Mouse (Mus musculus): ENCODE results near the gene Gm20388. TPM values are rescaled to one million over a fixed set of nuclear protein-coding genes. Genes with fewer than 3 reads are reported as not detected.

The Gm20388 gene
- total and polyA plus RNA-seq, 3 experiments: 0.02 to 0.05 TPM; not detected in 1

- Histone ChIP-seq H3K27me3 (ENCODE audit: insufficient read depth, low read length) (peaks cover 2% of the 10 kb centered on the region; the same call in 1 of the 2 replicates), H3K4me3 (ENCODE audit: low read depth, low read length) (no peak overlapping the region), H3K36me3 (replicated peaks) (no peaks in the 10 kb centered on the region), H3K4me1 (ENCODE audit: insufficient read depth, low read depth, low read length) (no peaks in the 10 kb centered on the region), H3K9me3 (replicated peaks) (peaks cover 24% of the 10 kb centered on the region)
- no peak for ATAC-seq (ENCODE audit: extremely low read depth, insufficient number of reproducible peaks, low FRiP score, poor library complexity, severe bottlenecking)
- TF ChIP-seq CTCF (IDR thresholded peaks at IDR 0.05; ENCODE audit: low read depth, low read length) (no peak), TAL1 (conservative IDR thresholded peaks at IDR 0.05; ENCODE audit: low read depth, low read length) (no peak), POLR2AphosphoS5 (IDR thresholded peaks at IDR 0.05; ENCODE audit: insufficient replicate concordance, low read depth, low read length) (no peak), GATA1 (IDR thresholded peaks at IDR 0.05; ENCODE audit: borderline replicate concordance, low read length) (no peak), GATA2 (IDR thresholded peaks at IDR 0.05; ENCODE audit: borderline replicate concordance, low read depth, low read length) (no peak)
- DNase-seq (ENCODE audit: low spot score): no peak
Observed at GRCm38 (mm10) chr8:121723846-121724245, 1813.2 kb downstream of the Gm20388 start.

GRCm38 (mm10) chr8:121727164-121727563, 1816.5 kb downstream of the Gm20388 start:
- no peak for TF ChIP-seq GATA2 (IDR thresholded peaks at IDR 0.05; ENCODE audit: borderline replicate concordance, low read depth, low read length)
- no peak for TF ChIP-seq TAL1 (conservative IDR thresholded peaks at IDR 0.05; ENCODE audit: low read depth, low read length)
- TF ChIP-seq CTCF (IDR thresholded peaks at IDR 0.05; ENCODE audit: low read depth, low read length): no peak
- no peak for TF ChIP-seq POLR2AphosphoS5 (IDR thresholded peaks at IDR 0.05; ENCODE audit: insufficient replicate concordance, low read depth, low read length)
- TF ChIP-seq GATA1 (IDR thresholded peaks at IDR 0.05; ENCODE audit: borderline replicate concordance, low read length): no peak
- Histone ChIP-seq H3K36me3 (replicated peaks) (no peaks in the 10 kb centered on the region), H3K27me3 (ENCODE audit: insufficient read depth, low read length) (peaks cover 2% of the 10 kb centered on the region; the same call in 1 of the 2 replicates), H3K4me1 (ENCODE audit: insufficient read depth, low read depth, low read length) (no peaks in the 10 kb centered on the region), H3K9me3 (replicated peaks) (peaks cover 43% of the 10 kb centered on the region), H3K4me3 (ENCODE audit: low read depth, low read length) (no peak overlapping the region)
- no peak for ATAC-seq (ENCODE audit: extremely low read depth, insufficient number of reproducible peaks, low FRiP score, poor library complexity, severe bottlenecking)
- no peak for DNase-seq (ENCODE audit: low spot score)

GRCm38 (mm10) chr8:121729323-121729722, 1818.7 kb downstream of the Gm20388 start, which contains the start of gene Jph3:
Gene Jph3 (plus strand): TSS chr8:121729623.
- no peak for ATAC-seq (ENCODE audit: extremely low read depth, insufficient number of reproducible peaks, low FRiP score, poor library complexity, severe bottlenecking)
- Histone ChIP-seq H3K4me3 (ENCODE audit: low read depth, low read length) (no peak within 1 kb of the TSS), H3K27me3 (ENCODE audit: insufficient read depth, low read length) (peaks cover 2% of the 10 kb centered on the region; the same call in 1 of the 2 replicates), H3K36me3 (replicated peaks) (no peaks in the 10 kb centered on the region), H3K4me1 (ENCODE audit: insufficient read depth, low read depth, low read length) (no peaks in the 10 kb centered on the region), H3K9me3 (replicated peaks) (peaks cover 58% of the 10 kb centered on the region)
- no peak for TF ChIP-seq GATA2 (IDR thresholded peaks at IDR 0.05; ENCODE audit: borderline replicate concordance, low read depth, low read length)
- no peak for TF ChIP-seq CTCF (IDR thresholded peaks at IDR 0.05; ENCODE audit: low read depth, low read length)
- no peak for TF ChIP-seq TAL1 (conservative IDR thresholded peaks at IDR 0.05; ENCODE audit: low read depth, low read length)
- TF ChIP-seq POLR2AphosphoS5 (IDR thresholded peaks at IDR 0.05; ENCODE audit: insufficient replicate concordance, low read depth, low read length): no peak
- no peak for TF ChIP-seq GATA1 (IDR thresholded peaks at IDR 0.05; ENCODE audit: borderline replicate concordance, low read length)
- DNase-seq (ENCODE audit: low spot score): no peak

GRCm38 (mm10) chr8:121729754-121730153, 1819.1 kb downstream of the Gm20388 start:
- Histone ChIP-seq H3K27me3 (ENCODE audit: insufficient read depth, low read length) (peaks cover 2% of the 10 kb centered on the region; the same call in 1 of the 2 replicates), H3K4me1 (ENCODE audit: insufficient read depth, low read depth, low read length) (no peaks in the 10 kb centered on the region), H3K36me3 (replicated peaks) (no peaks in the 10 kb centered on the region), H3K9me3 (replicated peaks) (peaks cover 62% of the 10 kb centered on the region), H3K4me3 (ENCODE audit: low read depth, low read length) (no peak overlapping the region)
- no peak for TF ChIP-seq GATA2 (IDR thresholded peaks at IDR 0.05; ENCODE audit: borderline replicate concordance, low read depth, low read length)
- TF ChIP-seq GATA1 (IDR thresholded peaks at IDR 0.05; ENCODE audit: borderline replicate concordance, low read length): no peak
- no peak for TF ChIP-seq POLR2AphosphoS5 (IDR thresholded peaks at IDR 0.05; ENCODE audit: insufficient replicate concordance, low read depth, low read length)
- TF ChIP-seq TAL1 (conservative IDR thresholded peaks at IDR 0.05; ENCODE audit: low read depth, low read length): no peak
- no peak for TF ChIP-seq CTCF (IDR thresholded peaks at IDR 0.05; ENCODE audit: low read depth, low read length)
- ATAC-seq (ENCODE audit: extremely low read depth, insufficient number of reproducible peaks, low FRiP score, poor library complexity, severe bottlenecking) (no peak), DNase-seq (ENCODE audit: low spot score) (no peak)

- Histone ChIP-seq H3K9me3 (replicated peaks) (peaks cover 62% of the 10 kb centered on the region), H3K36me3 (replicated peaks) (no peaks in the 10 kb centered on the region), H3K4me1 (ENCODE audit: insufficient read depth, low read depth, low read length) (no peaks in the 10 kb centered on the region), H3K27me3 (ENCODE audit: insufficient read depth, low read length) (peaks cover 2% of the 10 kb centered on the region; the same call in 1 of the 2 replicates), H3K4me3 (ENCODE audit: low read depth, low read length) (no peak overlapping the region)
- ATAC-seq (ENCODE audit: extremely low read depth, insufficient number of reproducible peaks, low FRiP score, poor library complexity, severe bottlenecking): no peak
- no peak for TF ChIP-seq TAL1 (conservative IDR thresholded peaks at IDR 0.05; ENCODE audit: low read depth, low read length)
- TF ChIP-seq GATA1 (IDR thresholded peaks at IDR 0.05; ENCODE audit: borderline replicate concordance, low read length): no peak
- TF ChIP-seq GATA2 (IDR thresholded peaks at IDR 0.05; ENCODE audit: borderline replicate concordance, low read depth, low read length): no peak
- TF ChIP-seq POLR2AphosphoS5 (IDR thresholded peaks at IDR 0.05; ENCODE audit: insufficient replicate concordance, low read depth, low read length): no peak
- no peak for TF ChIP-seq CTCF (IDR thresholded peaks at IDR 0.05; ENCODE audit: low read depth, low read length)
- no peak for DNase-seq (ENCODE audit: low spot score)
Observed at GRCm38 (mm10) chr8:121730170-121730569, 1819.5 kb downstream of the Gm20388 start.

GRCm38 (mm10) chr8:121730646-121731045, 1820.0 kb downstream of the Gm20388 start:
- Histone ChIP-seq H3K36me3 (replicated peaks) (no peaks in the 10 kb centered on the region), H3K4me1 (ENCODE audit: insufficient read depth, low read depth, low read length) (no peaks in the 10 kb centered on the region), H3K9me3 (replicated peaks) (peaks cover 62% of the 10 kb centered on the region), H3K27me3 (ENCODE audit: insufficient read depth, low read length) (peaks cover 2% of the 10 kb centered on the region; the same call in 1 of the 2 replicates), H3K4me3 (ENCODE audit: low read depth, low read length) (peak overlapping the region; percentile 1; the same call in 1 of the 2 replicates)
- TF ChIP-seq TAL1 (conservative IDR thresholded peaks at IDR 0.05; ENCODE audit: low read depth, low read length): no peak
- no peak for ATAC-seq (ENCODE audit: extremely low read depth, insufficient number of reproducible peaks, low FRiP score, poor library complexity, severe bottlenecking)
- no peak for DNase-seq (ENCODE audit: low spot score)

Data from G1E (cell line).